Mouse (Mus musculus): ENCODE data around the gene Stim1.

DNA sequence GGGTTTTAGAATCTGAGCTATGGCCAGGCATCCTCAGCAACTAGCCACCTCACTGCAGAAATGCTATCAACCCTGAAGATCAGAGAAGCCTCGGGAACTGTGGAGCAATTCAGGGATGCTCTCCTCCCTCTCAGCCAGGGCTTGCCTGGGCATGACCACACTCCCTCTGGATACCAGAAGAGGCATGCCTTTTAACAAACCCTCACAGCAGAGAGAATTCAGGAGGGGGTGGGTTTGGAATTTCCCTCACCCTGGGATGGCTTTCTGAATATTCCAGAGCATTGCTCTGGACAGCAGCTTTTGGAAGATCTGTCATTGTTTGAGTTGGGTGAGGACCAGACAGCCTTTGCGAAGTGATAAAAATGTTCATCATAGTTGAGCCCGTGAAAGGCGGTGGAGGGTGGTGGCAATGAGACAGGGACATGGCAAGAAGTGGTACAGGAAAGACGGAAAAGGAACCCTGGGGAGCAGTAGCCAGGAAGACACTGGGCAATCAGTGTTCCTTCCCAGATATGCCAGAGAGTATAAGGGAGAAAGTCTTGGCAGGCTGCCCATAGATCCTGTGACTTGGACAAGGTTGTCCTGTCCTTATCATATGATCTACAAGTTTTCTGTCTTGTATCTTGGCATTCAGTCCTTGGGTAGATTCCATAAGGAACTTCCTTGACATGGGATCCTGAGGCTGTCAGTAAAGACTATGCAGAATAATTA is 211.9 kb downstream of the Stim1 start:
- TF ChIP-seq CTCF (conservative IDR thresholded peaks at IDR 0.05; ENCODE audit: low read length) (no peak), POU5F1 (IDR thresholded peaks at IDR 0.05; ENCODE audit: borderline replicate concordance, low read length) (no peak), NANOG (IDR thresholded peaks at IDR 0.05; ENCODE audit: borderline replicate concordance, low read length) (no peak)
